Mouse (Mus musculus) gastrocnemius, postnatal 14 days (tissue): ENCODE measurements around the gene Tpr. TPM values are rescaled to one million over a fixed set of nuclear protein-coding genes. Genes with fewer than 3 reads are reported as not detected.
A peak's percentile ranks its signal among the peaks of the same experiment; 100 is the strongest.

Experiments used
- DNase-seq: peaks from one replicate; pipeline ENCODE4 v3.0.0; 2021; ENCODE audit warnings: mixed read lengths
- intact Hi-C: fragments of 180-260 bp; cut with DNase I; formaldehyde crosslinking; loops from one replicate; pipeline ENCODE4 v1.15.1; 2025; ENCODE audit warnings: low total_unique reads
- long read RNA-seq, 2 experiments: library from polyadenylated mRNA; stranded (forward); transcript quantifications; one replicate each; pipeline ENCODE4 v2.0.0; 2021
- total RNA-seq, 2 experiments: library from RNA; stranded (reverse); gene quantifications; 2 replicates each; pipeline ENCODE4 v1.2.3; 2021

Tpr gene
- total RNA-seq: 10 to 100 TPM; 75.6 to 78.3 TPM
- long read RNA-seq, experiment 1, full-length matches to known transcripts: 4 of 18 reads
- long read RNA-seq, experiment 1, partial matches to known transcripts: 11 of 18 reads
- long read RNA-seq, experiment 1, other reads (novel, unspliced or antisense): 3 of 18 reads
- long read RNA-seq, experiment 2, full-length matches to known transcripts: 16 of 27 reads
- long read RNA-seq, experiment 2, partial matches to known transcripts: 9 of 27 reads
- long read RNA-seq, experiment 2, other reads (novel, unspliced or antisense): 2 of 27 reads

- intact Hi-C loops: no loop called here
- DNase-seq: peak; percentile 98
Measured at GRCm38 (mm10) chr1:150392638-150393487, at the start of gene Tpr, which contains the start of gene Odr4. Tpr (plus strand) TSS chr1:150392838. Odr4 (minus strand) TSS chr1:150393080.

GRCm38 (mm10) chr1:150360864-150361263, 31.8 kb upstream of the Tpr start:
- intact Hi-C loops: no loop called here
- DNase-seq: no peak

- intact Hi-C loops: no loop called here
- DNase-seq: no peak
Measured at GRCm38 (mm10) chr1:150372895-150373294, 19.7 kb upstream of the Tpr start.

GRCm38 (mm10) chr1:150374247-150374646, 18.4 kb upstream of the Tpr start:
- intact Hi-C loops: no loop called here
- DNase-seq: no peak

- intact Hi-C loops: no loop called here
- no peak for DNase-seq
Measured at GRCm38 (mm10) chr1:150384138-150384537, 8.5 kb upstream of the Tpr start.

- no peak for DNase-seq
- intact Hi-C loops: no loop called here
Measured at GRCm38 (mm10) chr1:150387572-150387971, 5.1 kb upstream of the Tpr start.

GRCm38 (mm10) chr1:150389390-150390129, 3.1 kb upstream of the Tpr start:
- no peak for DNase-seq
- intact Hi-C loops: no loop called here

GRCm38 (mm10) chr1:150391931-150392637, 554 bp upstream of the Tpr start:
- no peak for DNase-seq
- intact Hi-C loops: no loop called here

- DNase-seq: no peak
- intact Hi-C loops: no loop called here
Measured at GRCm38 (mm10) chr1:150393488-150393852, 832 bp downstream of the Tpr start.

GRCm38 (mm10) chr1:150396001-150396400, 3.4 kb downstream of the Tpr start:
- no peak for DNase-seq
- intact Hi-C loops: no loop called here

GRCm38 (mm10) chr1:150403914-150404313, 11.3 kb downstream of the Tpr start:
- no peak for DNase-seq
- intact Hi-C loops: no loop called here

- DNase-seq: no peak
- intact Hi-C loops: no loop called here
Measured at GRCm38 (mm10) chr1:150404555-150404954, 11.9 kb downstream of the Tpr start.

GRCm38 (mm10) chr1:150407285-150407684, 14.6 kb downstream of the Tpr start:
- DNase-seq: no peak
- intact Hi-C loops: no loop called here

GRCm38 (mm10) chr1:150409996-150410395, 17.4 kb downstream of the Tpr start:
- DNase-seq: no peak
- intact Hi-C loops: no loop called here

GRCm38 (mm10) chr1:150416006-150416405, 23.4 kb downstream of the Tpr start:
- intact Hi-C loops: no loop called here
- no peak for DNase-seq

GRCm38 (mm10) chr1:150418426-150418825, 25.8 kb downstream of the Tpr start:
- no peak for DNase-seq
- intact Hi-C loops: no loop called here

- intact Hi-C loops: no loop called here
Measured at GRCm38 (mm10) chr1:150425665-150426064, 33.0 kb downstream of the Tpr start.

GRCm38 (mm10) chr1:150426216-150426615, 33.6 kb downstream of the Tpr start:
- intact Hi-C loops: no loop called here
- no peak for DNase-seq

More at GRCm38 (mm10) chr1:150425665-150426064, 33.0 kb downstream of the Tpr start:
- DNase-seq: no peak

- intact Hi-C loops: no loop called here
- DNase-seq: no peak
Measured at GRCm38 (mm10) chr1:150438641-150439040, 46.0 kb downstream of the Tpr start.

GRCm38 (mm10) chr1:150441731-150442130, 49.1 kb downstream of the Tpr start:
- DNase-seq: no peak

More at GRCm38 (mm10) chr1:150441731-150442130, 49.1 kb downstream of the Tpr start:
- intact Hi-C loops: no loop called here
